25 mouse cellular contexts compared by ENCODE assay signal in genomic region chr3:87501151-87501550, GRCm38 (mm10). TPM values are rescaled to one million over a fixed set of nuclear protein-coding genes. Genes with fewer than 3 reads are reported as not detected.
A peak's percentile ranks its signal among the peaks of the same experiment; 100 is the strongest.
DNase-seq lines count a peak whose midpoint lies in the region; ATAC-seq and TF ChIP-seq lines count a peak whose summit lies in the region.
"Had no signal": no experiment of that assay in that cellular context is flagged by ENCODE, and none has a peak within 500 bp of the region (broad histone marks: within the 10 kb centered on the region; RNA-seq: fewer than 3 reads in every experiment).

No protein-coding gene starts in this region.

- no peaks in the 10 kb centered on the region for H3K27me3 ChIP-seq in forebrain, postnatal 0 days (ENCODE audit: insufficient read depth, low read length)
- H3K27me3 ChIP-seq in forebrain, embryonic 10.5 days (ENCODE audit: poor library complexity, severe bottlenecking) = peaks cover 8% of the 10 kb centered on the region

- WGBS in forebrain, postnatal 0 days = 52% methylated on average over 8 of the region's 8 CpGs
- WGBS in forebrain, embryonic 10.5 days = 62% methylated on average over 8 of the region's 8 CpGs

- H3K9me3 ChIP-seq in forebrain, postnatal 0 days (ENCODE audit: low read length) = no peaks in the 10 kb centered on the region
- no peaks in the 10 kb centered on the region for H3K9me3 ChIP-seq in forebrain, embryonic 10.5 days
- H3K9me3 ChIP-seq: forebrain, embryonic 12.5 days; heart, embryonic 13.5 days; midbrain, embryonic 12.5 days; neural tube, embryonic 12.5 days had no signal

- ATAC-seq in forebrain, postnatal 0 days = 0 out of 2 replicates have a peak, but pooled peaks have one; percentile 1
- 0 out of 2 replicates have a peak, but pooled peaks have one; percentile 30 for ATAC-seq in granulocyte monocyte progenitor cell, adult 5-6 weeks (replicated peaks; ENCODE audit: poor library complexity, severe bottlenecking)
- ATAC-seq: liver, postnatal 0 days; lung, postnatal 0 days had no signal

- DNase-seq in forebrain, postnatal 0 days = no peak
- DNase-seq in forebrain, embryonic 10.5 days (ENCODE audit: extremely low spot score, low spot score) = no peak
- DNase-seq in testis, postnatal 14 days (ENCODE audit: low spot score) = peak; percentile 50
- DNase-seq in testis, postnatal 10 days (ENCODE audit: low spot score) = no peak
- DNase-seq in cerebellum, adult 9-11 months = no peak
- no peak for DNase-seq in frontal cortex, adult 2 months (ENCODE audit: extremely low spot score in 1 of 2, low spot score in 1 of 2)
- DNase-seq: adrenal gland, postnatal 36 days; cerebellum, adult 9-10 months; heart, adult 18-20 months; heart, postnatal 14 days; kidney, adult 18-20 months; layer of hippocampus, adult 9-11 months; left cerebral cortex, postnatal 4 days; liver, postnatal 0 days; right cerebral cortex, postnatal 14 days; thymus, postnatal 4 days had no signal

- H3K4me2 ChIP-seq in forebrain, postnatal 0 days (ENCODE audit: low read depth) = no peak overlapping the region
- H3K4me2 ChIP-seq: forebrain, embryonic 12.5 days; heart, embryonic 13.5 days; liver, embryonic 11.5 days; midbrain, embryonic 12.5 days; neural tube, embryonic 12.5 days had no signal

- H3K27ac ChIP-seq in forebrain, postnatal 0 days (ENCODE audit: low read depth, low read length) = no peak overlapping the region
- no peak overlapping the region for H3K27ac ChIP-seq in forebrain, embryonic 10.5 days
- H3K27ac ChIP-seq: forebrain, embryonic 12.5 days; heart, embryonic 13.5 days; kidney, postnatal 0 days; left cerebral cortex, adult 2 months; midbrain, embryonic 12.5 days; neural tube, embryonic 12.5 days had no signal

- H3K4me3 ChIP-seq in forebrain, postnatal 0 days (ENCODE audit: low read depth, low read length) = no peak overlapping the region
- no peak overlapping the region for H3K4me3 ChIP-seq in forebrain, embryonic 10.5 days
- H3K4me3 ChIP-seq: forebrain, embryonic 12.5 days; heart, embryonic 13.5 days; left cerebral cortex, adult 2 months; midbrain, embryonic 12.5 days; neural tube, embryonic 12.5 days had no signal

- TF ChIP-seq CTCF in forebrain, postnatal 0 days (IDR thresholded peaks at IDR 0.05; ENCODE audit: low read depth) = no peak

- no peaks in the 10 kb centered on the region for H3K4me1 ChIP-seq in forebrain, postnatal 0 days (ENCODE audit: insufficient read depth)
- H3K4me1 ChIP-seq in forebrain, embryonic 10.5 days = peaks cover 20% of the 10 kb centered on the region
- H3K4me1 ChIP-seq: heart, embryonic 13.5 days; midbrain, embryonic 12.5 days; neural tube, embryonic 12.5 days had no signal

- H3K36me3 ChIP-seq in forebrain, postnatal 0 days (ENCODE audit: insufficient read depth) = no peaks in the 10 kb centered on the region
- H3K36me3 ChIP-seq in forebrain, embryonic 10.5 days (replicated peaks) = no peaks in the 10 kb centered on the region
- H3K36me3 ChIP-seq: forebrain, embryonic 12.5 days; heart, embryonic 13.5 days; midbrain, embryonic 12.5 days; neural tube, embryonic 12.5 days had no signal

- H3K9ac ChIP-seq in forebrain, postnatal 0 days = no peak overlapping the region
- H3K9ac ChIP-seq: forebrain, embryonic 12.5 days; heart, embryonic 13.5 days; liver, postnatal 0 days; midbrain, embryonic 12.5 days; neural tube, embryonic 12.5 days had no signal

RNA-seq across cellular contexts. Expression of gene Etv3, which starts 24.1 kb away (rescaled TPM):
- 9.8 and 13.8 TPM in 2 replicates for total RNA-seq in forebrain, postnatal 0 days (2014; rRNA removed)
- polyA plus RNA-seq in forebrain, postnatal 0 days (2015; fragmentation: Nextera tagmentation; extraction: Ambion mirVana) = 5.0 and 6.0 TPM in 2 replicates
- polyA plus RNA-seq in forebrain, embryonic 10.5 days (2016; fragmentation: Nextera tagmentation; extraction: Ambion mirVana) = 10.9 and 11.0 TPM in 2 replicates
- 7.0 and 7.8 TPM in 2 replicates for total RNA-seq in granulocyte monocyte progenitor cell, adult 5-6 weeks (2014; fragmentation: Nextera tagmentation)
- total RNA-seq in granulocyte monocyte progenitor cell, adult 5-6 weeks (2017) = 9.4 and 9.6 TPM in 2 replicates
- 15.0 and 15.7 TPM in 2 replicates for polyA plus RNA-seq in frontal cortex, adult 2 months (2012; rRNA removed)
